Mouse (Mus musculus) left cerebral cortex, postnatal 14 days (tissue): Measurements from ENCODE around the gene Abcb1b. TPM values are rescaled to one million over a fixed set of nuclear protein-coding genes. Genes with fewer than 3 reads are reported as not detected.

Source experiments
- DNase-seq, 2 experiments: peaks; one replicate each; pipeline ENCODE4 v3.0.0; 2021 to 2022; ENCODE audit warnings: low spot score in 2 of 2, mixed read lengths in 1 of 2
- intact Hi-C: fragments of 180-260 bp; cut with DNase I; formaldehyde crosslinking; loops from one replicate; pipeline ENCODE4 v1.15.1; 2025
- total RNA-seq, 2 experiments: library from RNA; stranded (reverse); gene quantifications; 2 replicates each; pipeline ENCODE4 v1.2.3; 2021

The Abcb1b gene
- total RNA-seq, 2 experiments from 2014 or later = 2.5 to 3.0 TPM

- no peak for DNase-seq
- intact Hi-C loops = no loop called here
Observed at GRCm38 (mm10) chr5:8911567-8912198, 113.7 kb downstream of the Abcb1b start.

Other genes with a start within 250 kb of the Abcb1b start
- gene Rundc3b, start 175.2 kb upstream of the Abcb1b start, total RNA-seq = 10 to 100 TPM; 38.6 to 38.8 TPM
- gene Abcb1a, start 138.1 kb upstream of the Abcb1b start, total RNA-seq = 10 to 100 TPM; 17.2 to 19.5 TPM
- gene Abcb4, start 95.6 kb downstream of the Abcb1b start, total RNA-seq = 1 to 10 TPM; 3.5 to 3.8 TPM
- 10 to 100 TPM; 23.4 to 26.7 TPM for gene Crot, start 199.2 kb downstream of the Abcb1b start, total RNA-seq